Mouse (Mus musculus) monocyte, adult 2 months (primary cell): ENCODE measurements around the gene Adgrd1.

Source experiments
- DNase-seq, 2 experiments: peaks; one replicate each; pipeline ENCODE4 v3.0.0; 2022; ENCODE audit warnings: low spot score in 2 of 2, low read depth in 1 of 2

The Adgrd1 gene

GRCm38 (mm10) chr5:129096511-129096910 lies at the start of gene Adgrd1:
TSS of gene Adgrd1 (plus strand) at chr5:129096750.
- no peak for DNase-seq

GRCm38 (mm10) chr5:129049372-129049771 lies 47.2 kb upstream of the Adgrd1 start:
- no peak for DNase-seq

GRCm38 (mm10) chr5:129051910-129052309 lies 44.6 kb upstream of the Adgrd1 start:
- no peak for DNase-seq

- DNase-seq: no peak
Observed at GRCm38 (mm10) chr5:129052636-129053355, 43.8 kb upstream of the Adgrd1 start.

- DNase-seq: no peak
Observed at GRCm38 (mm10) chr5:129054675-129055284, 41.8 kb upstream of the Adgrd1 start.

- no peak for DNase-seq
Observed at GRCm38 (mm10) chr5:129059116-129059515, 37.4 kb upstream of the Adgrd1 start.

- DNase-seq: no peak
Observed at GRCm38 (mm10) chr5:129061579-129061978, 35.0 kb upstream of the Adgrd1 start.

- DNase-seq: peak; percentile 10 to 35
Observed at GRCm38 (mm10) chr5:129063037-129063791, 33.3 kb upstream of the Adgrd1 start.

- no peak for DNase-seq
Observed at GRCm38 (mm10) chr5:129063792-129064087, 32.8 kb upstream of the Adgrd1 start.

- no peak for DNase-seq
Observed at GRCm38 (mm10) chr5:129064186-129064585, 32.4 kb upstream of the Adgrd1 start.

GRCm38 (mm10) chr5:129065301-129065700 lies 31.2 kb upstream of the Adgrd1 start:
- DNase-seq: no peak

- DNase-seq: no peak
Observed at GRCm38 (mm10) chr5:129065946-129066345, 30.6 kb upstream of the Adgrd1 start.

- no peak for DNase-seq
Observed at GRCm38 (mm10) chr5:129066541-129067230, 29.9 kb upstream of the Adgrd1 start.

- no peak for DNase-seq
Observed at GRCm38 (mm10) chr5:129067231-129067834, 29.2 kb upstream of the Adgrd1 start.

- DNase-seq: no peak
Observed at GRCm38 (mm10) chr5:129071761-129072280, 24.7 kb upstream of the Adgrd1 start.

GRCm38 (mm10) chr5:129073404-129073803 lies 23.1 kb upstream of the Adgrd1 start:
- DNase-seq: no peak

- no peak for DNase-seq
Observed at GRCm38 (mm10) chr5:129076098-129076497, 20.5 kb upstream of the Adgrd1 start.

- DNase-seq: no peak
Observed at GRCm38 (mm10) chr5:129077240-129077639, 19.3 kb upstream of the Adgrd1 start.

- DNase-seq: no peak
Observed at GRCm38 (mm10) chr5:129081521-129081920, 15.0 kb upstream of the Adgrd1 start.

- no peak for DNase-seq
Observed at GRCm38 (mm10) chr5:129085153-129085552, 11.4 kb upstream of the Adgrd1 start.
